Mouse (Mus musculus): ENCODE data around the gene Syce1l. TPM values are rescaled to one million over a fixed set of nuclear protein-coding genes. Genes with fewer than 3 reads are reported as not detected.
A peak's percentile ranks its signal among the peaks of the same experiment; 100 is the strongest.

The Syce1l gene
- polyA plus RNA-seq (2015; fragmentation: Nextera tagmentation; extraction: Ambion mirVana): not detected in 2 replicates

DNA sequence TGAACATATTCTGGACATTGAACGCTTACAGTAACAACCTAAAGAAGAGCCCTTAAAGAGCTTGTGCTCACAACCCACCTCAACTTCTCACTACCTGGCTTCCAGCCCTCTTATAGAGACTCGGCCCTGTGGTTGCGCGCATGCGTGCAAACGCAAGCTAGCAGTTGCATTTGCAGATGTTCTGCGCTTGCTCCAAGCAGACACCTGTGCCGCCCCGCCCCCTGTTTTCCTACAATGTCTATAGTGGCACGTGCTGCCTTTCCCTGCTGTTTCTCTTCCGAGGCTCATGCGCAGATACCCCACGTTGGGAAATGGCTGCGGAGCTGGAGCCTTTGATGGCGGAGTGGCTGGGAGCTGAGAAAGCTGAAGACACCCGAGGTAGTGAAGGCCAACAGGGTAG is at the start of gene Syce1l:
TSS of gene Syce1l (plus strand) at position 288 of the 400 bp plus-strand sequence.
- no peak within 1 kb of the TSS for H3K4me3 ChIP-seq (replicated peaks)
- ATAC-seq (ENCODE audit: insufficient read depth, low FRiP score, low read depth): no peak
- no peak within 1 kb of the TSS for H3K9ac ChIP-seq
- H3K36me3 ChIP-seq: peaks cover 23% of the 10 kb centered on the region
- no peaks in the 10 kb centered on the region for H3K4me1 ChIP-seq
- H3K4me2 ChIP-seq: no peak within 1 kb of the TSS
- H3K27ac ChIP-seq: no peak within 1 kb of the TSS
- WGBS: 88% methylated on average over 16 of the region's 16 CpGs
- no peaks in the 10 kb centered on the region for H3K27me3 ChIP-seq (replicated peaks)
- no peaks in the 10 kb centered on the region for H3K9me3 ChIP-seq

DNA sequence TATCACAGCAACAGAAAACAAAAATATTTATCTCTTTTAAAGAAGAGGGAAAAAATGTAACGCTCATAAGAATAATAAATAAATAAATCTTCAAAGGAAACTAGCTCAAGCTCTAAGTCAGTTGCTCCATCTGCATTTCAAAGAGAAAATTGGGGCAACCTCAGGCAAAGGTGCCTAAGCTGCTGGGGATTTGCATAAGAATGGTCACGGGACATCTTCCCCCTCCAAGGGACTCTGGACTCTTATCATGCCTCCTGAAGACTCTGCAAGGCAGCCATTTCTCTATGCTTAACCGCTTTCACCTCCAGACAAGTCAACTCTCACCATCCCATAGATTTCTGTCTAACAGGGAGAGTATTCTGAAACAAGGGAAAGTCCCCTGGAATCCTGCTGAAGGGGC is 44.6 kb upstream of the Syce1l start:
- no peaks in the 10 kb centered on the region for H3K9me3 ChIP-seq
- H3K27me3 ChIP-seq (replicated peaks): no peaks in the 10 kb centered on the region
- no peaks in the 10 kb centered on the region for H3K36me3 ChIP-seq
- no peak overlapping the region for H3K9ac ChIP-seq
- H3K4me2 ChIP-seq: no peak overlapping the region
- WGBS: 55% methylated on average over 3 of the region's 3 CpGs
- H3K4me3 ChIP-seq (replicated peaks): no peak overlapping the region
- no peaks in the 10 kb centered on the region for H3K4me1 ChIP-seq
- no peak for ATAC-seq (ENCODE audit: insufficient read depth, low FRiP score, low read depth)
- no peak overlapping the region for H3K27ac ChIP-seq

DNA sequence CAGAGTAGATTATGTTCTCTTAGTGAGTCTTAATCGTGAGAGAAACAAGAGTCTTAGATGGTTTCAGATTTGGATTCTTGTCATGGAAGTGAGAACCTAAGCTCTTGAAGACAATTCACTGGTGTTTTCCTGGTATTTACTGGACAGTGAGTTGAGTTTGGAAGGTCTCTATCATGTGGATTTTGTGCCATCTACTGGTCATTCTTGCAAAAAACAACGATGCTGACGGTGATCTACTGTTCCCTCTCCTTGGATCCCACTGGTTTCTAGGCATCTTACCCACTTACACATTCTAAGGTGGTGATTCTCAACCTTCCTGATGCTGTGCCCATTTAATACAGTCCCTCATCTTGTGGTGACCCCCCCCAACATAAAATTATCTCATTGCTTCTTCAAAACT is 10.4 kb upstream of the Syce1l start:
- Histone ChIP-seq H3K4me3 (replicated peaks) (no peak overlapping the region), H3K27me3 (replicated peaks) (no peaks in the 10 kb centered on the region), H3K4me1 (peaks cover 15% of the 10 kb centered on the region), H3K36me3 (no peaks in the 10 kb centered on the region), H3K27ac (no peak overlapping the region), H3K9me3 (no peaks in the 10 kb centered on the region), H3K4me2 (no peak overlapping the region), H3K9ac (no peak overlapping the region)
- WGBS: 7% methylated on average over 3 of the region's 3 CpGs
- ATAC-seq (ENCODE audit: insufficient read depth, low FRiP score, low read depth): no peak

DNA sequence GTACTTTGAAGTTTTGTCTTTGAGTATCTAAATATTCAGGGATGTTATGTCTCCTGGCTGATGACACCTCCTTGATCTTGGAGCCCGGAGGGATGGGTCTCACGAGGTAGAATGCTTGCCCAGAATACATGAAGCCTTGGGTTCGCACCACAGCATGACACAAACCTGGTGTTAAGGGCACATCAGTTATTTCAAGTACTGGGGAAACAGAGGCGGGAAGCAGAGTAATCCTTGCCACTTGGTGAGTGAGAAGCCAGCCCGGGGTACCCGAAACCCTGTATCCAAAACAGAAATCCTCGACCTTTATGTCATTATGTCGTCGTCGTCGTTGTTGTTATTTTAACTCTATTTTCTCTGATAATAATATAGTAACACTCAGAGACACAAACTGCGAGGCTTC is 8.9 kb upstream of the Syce1l start:
- 26% methylated on average over 12 of the region's 12 CpGs for WGBS
- no peak overlapping the region for H3K9ac ChIP-seq
- H3K4me2 ChIP-seq: peak overlapping the region; percentile 78
- peaks cover 15% of the 10 kb centered on the region for H3K4me1 ChIP-seq
- peak overlapping the region; percentile 82 for H3K4me3 ChIP-seq (replicated peaks)
- ATAC-seq (ENCODE audit: insufficient read depth, low FRiP score, low read depth): no peak
- no peaks in the 10 kb centered on the region for H3K27me3 ChIP-seq (replicated peaks)
- H3K27ac ChIP-seq: peak overlapping the region; percentile 98; the same call in 1 of the 2 replicates
- no peaks in the 10 kb centered on the region for H3K9me3 ChIP-seq
- peaks cover 7% of the 10 kb centered on the region for H3K36me3 ChIP-seq

DNA sequence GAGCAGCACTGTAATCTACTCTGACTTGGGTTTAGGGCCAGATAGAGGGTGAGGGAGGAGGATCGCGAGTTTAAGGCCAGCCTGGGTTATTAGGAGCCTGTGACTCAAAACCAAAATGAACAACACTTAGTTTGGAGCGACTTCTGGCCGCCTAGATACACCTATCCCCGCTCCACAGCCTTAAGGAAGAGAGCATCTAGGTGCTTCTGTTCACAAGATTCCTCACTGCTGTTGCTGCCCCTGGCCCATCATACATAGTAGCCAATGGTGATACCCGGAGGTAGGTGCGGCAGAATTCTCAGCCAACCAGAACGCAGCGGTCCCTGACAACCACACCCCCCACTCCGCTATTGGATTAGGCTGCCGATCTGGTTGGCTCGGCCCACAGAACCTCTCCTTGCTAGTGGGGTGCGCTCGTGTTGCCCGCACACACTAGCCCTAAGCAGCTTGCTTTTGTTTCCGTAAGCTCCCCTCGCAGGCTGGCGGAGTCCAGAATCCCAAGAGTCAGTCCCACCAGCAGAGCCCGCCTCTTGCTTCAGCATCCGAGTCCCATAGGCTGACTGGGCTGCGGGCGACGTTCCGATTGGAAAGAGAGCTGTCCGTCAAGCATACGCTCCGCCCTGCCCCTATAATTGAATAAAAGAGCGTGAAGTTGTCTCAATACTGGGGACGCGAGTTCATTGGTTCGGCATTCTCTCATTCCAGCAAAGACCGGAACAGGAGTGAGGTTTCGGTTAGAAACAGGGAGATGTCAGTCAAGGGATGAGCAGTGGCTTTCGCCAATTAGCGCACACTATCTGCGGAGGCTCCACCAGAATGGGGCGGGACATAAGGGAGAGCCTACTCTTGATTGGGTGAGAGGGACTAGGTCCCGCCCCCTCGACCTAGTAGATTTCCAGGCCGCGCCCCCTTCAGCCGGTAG is 8.1 kb upstream of the Syce1l start, which contains the start of gene Mon1b:
TSS of gene Mon1b (plus strand) at position 918 of the 922 bp plus-strand sequence.
- Histone ChIP-seq H3K9me3 (no peaks in the 10 kb centered on the region), H3K36me3 (peaks cover 12% of the 10 kb centered on the region), H3K4me3 (replicated peaks) (peak within 1 kb of the TSS; percentile 82), H3K4me1 (peaks cover 15% of the 10 kb centered on the region), H3K9ac (peak within 1 kb of the TSS; percentile 50), H3K4me2 (peak within 1 kb of the TSS; percentile 96), H3K27ac (peak within 1 kb of the TSS; percentile 98), H3K27me3 (replicated peaks) (no peaks in the 10 kb centered on the region)
- under 1% methylated on average over 42 of the region's 42 CpGs for WGBS
- peak; percentile 98 for ATAC-seq (ENCODE audit: insufficient read depth, low FRiP score, low read depth)

DNA sequence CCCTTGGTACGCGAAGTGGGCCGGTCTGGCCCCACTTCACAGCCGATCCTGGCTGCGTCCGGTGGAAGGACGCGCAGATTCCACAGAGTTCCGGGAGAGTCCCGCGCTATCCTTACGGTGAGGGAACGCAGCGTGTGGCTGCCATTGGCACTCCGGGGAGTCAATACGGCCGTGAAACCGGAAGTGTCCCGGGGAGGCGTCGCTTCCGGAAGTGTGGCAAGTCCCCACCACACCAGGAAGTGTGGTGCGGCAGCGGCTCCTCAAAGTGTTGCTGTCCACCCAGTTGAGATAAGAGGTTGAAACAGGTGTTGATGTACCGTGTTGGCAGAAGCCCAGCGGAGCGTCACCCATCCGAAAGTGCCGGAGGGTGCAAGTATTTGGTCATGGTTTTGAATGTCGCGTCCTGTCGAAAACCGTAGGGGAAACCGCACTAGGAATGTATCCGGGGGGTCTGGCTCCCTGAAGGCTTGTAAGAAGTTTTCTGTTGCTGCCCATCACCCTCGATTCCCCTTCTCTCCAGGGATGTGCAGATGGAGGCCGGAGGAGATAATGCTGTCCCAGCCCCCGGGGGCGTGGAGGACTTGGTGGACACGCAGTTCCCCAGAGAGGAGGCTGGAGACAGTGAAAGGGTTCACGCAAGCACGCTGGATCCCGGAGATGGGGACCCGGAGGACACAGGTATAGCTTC is 7.3 kb upstream of the Syce1l start:
- ATAC-seq (ENCODE audit: insufficient read depth, low FRiP score, low read depth): peak; percentile 70
- Histone ChIP-seq H3K4me3 (replicated peaks) (peak overlapping the region; percentile 82), H3K27ac (peak overlapping the region; percentile 98), H3K9me3 (no peaks in the 10 kb centered on the region), H3K27me3 (replicated peaks) (no peaks in the 10 kb centered on the region), H3K9ac (peak overlapping the region; percentile 50), H3K36me3 (peaks cover 14% of the 10 kb centered on the region), H3K4me1 (peaks cover 15% of the 10 kb centered on the region), H3K4me2 (peak overlapping the region; percentile 96)
- under 1% methylated on average over 44 of the region's 44 CpGs for WGBS

DNA sequence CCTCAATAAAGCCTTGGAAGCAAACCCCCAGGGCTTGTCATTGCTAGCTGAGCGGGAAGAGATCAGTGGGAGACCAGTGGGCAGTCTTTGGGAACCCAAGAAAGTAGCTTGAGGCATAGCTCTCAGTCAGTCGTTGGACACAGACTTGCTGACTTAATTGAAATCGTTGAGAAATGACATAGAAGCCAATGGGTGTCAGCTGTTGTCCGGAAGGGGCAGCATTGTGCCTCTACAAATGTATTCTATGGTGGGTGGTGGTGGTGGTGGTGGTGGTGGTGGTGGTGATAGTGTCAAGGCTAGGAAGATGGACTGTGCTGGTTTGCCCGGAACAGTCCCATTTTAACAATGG is 6.8 kb upstream of the Syce1l start:
- peak overlapping the region; percentile 50 for H3K9ac ChIP-seq
- peak overlapping the region; percentile 82 for H3K4me3 ChIP-seq (replicated peaks)
- H3K9me3 ChIP-seq: no peaks in the 10 kb centered on the region
- H3K4me1 ChIP-seq: peaks cover 15% of the 10 kb centered on the region
- no peaks in the 10 kb centered on the region for H3K27me3 ChIP-seq (replicated peaks)
- H3K27ac ChIP-seq: no peak overlapping the region
- peak overlapping the region; percentile 96 for H3K4me2 ChIP-seq
- no peak for ATAC-seq (ENCODE audit: insufficient read depth, low FRiP score, low read depth)
- H3K36me3 ChIP-seq: peaks cover 14% of the 10 kb centered on the region
- 43% methylated on average over 5 of the region's 5 CpGs for WGBS

DNA sequence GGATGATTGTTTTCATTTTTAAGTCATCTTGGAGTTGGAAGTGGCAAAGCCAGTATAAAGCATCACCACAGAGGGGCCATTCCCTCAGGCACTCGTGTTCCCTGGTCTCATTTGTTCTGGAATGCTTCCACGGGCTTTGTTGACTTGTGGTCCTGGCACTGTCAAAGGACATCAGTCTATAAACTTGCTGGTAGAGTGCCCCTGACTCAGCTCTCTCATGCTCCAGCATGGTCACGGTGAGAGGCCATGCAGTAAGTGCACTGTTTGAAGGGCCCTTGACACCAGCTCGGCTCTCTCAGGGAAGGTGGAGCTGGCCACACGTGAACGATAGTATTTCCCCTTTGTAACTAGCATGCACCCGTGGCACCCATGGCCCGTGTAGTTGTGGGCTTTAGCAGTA is 2.7 kb upstream of the Syce1l start:
- Histone ChIP-seq H3K27me3 (replicated peaks) (no peaks in the 10 kb centered on the region), H3K27ac (no peak overlapping the region), H3K4me1 (peaks cover 8% of the 10 kb centered on the region), H3K4me2 (no peak overlapping the region), H3K9me3 (no peaks in the 10 kb centered on the region), H3K4me3 (replicated peaks) (no peak overlapping the region), H3K9ac (no peak overlapping the region), H3K36me3 (peaks cover 23% of the 10 kb centered on the region)
- WGBS: 84% methylated on average over 8 of the region's 8 CpGs
- ATAC-seq (ENCODE audit: insufficient read depth, low FRiP score, low read depth): no peak

DNA sequence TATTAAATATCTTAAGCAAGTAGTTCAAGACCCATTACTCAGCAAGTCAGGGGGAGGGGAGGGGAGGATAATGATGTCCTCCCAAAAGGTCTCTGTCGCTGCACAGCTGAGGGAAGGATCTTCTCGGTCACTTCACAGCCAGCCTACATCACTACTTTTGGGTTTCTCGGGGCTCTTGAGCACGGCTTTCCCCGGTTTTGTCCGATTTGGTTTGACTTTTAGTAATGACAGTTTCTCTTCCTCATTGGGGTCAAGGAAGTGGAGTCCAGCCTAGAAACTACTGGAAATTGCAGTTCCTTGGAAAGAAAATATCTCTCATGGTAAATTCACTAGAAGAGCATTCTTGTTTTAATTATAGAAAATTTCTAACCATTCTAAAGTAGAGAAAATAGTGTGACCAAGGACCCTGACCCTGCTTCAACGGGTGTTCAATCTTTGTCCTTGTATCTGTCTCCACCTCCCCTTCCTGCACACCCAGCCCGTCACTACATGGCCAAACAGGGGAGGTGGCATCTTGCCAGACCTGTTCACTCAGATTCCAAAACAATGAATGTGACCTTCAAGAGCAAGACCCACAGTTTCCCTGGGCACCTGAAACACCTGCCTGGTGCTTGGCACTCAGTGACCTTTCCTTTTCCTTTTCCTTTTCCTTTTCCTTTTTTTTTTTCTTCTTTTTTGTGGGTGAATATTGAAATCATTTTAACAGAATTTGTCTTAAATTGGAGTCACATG is 632 bp downstream of the Syce1l start:
- no peak overlapping the region for H3K9ac ChIP-seq
- no peaks in the 10 kb centered on the region for H3K4me1 ChIP-seq
- no peak overlapping the region for H3K27ac ChIP-seq
- no peaks in the 10 kb centered on the region for H3K27me3 ChIP-seq (replicated peaks)
- WGBS: 75% methylated on average over 8 of the region's 8 CpGs
- no peaks in the 10 kb centered on the region for H3K9me3 ChIP-seq
- H3K4me3 ChIP-seq (replicated peaks): no peak overlapping the region
- peaks cover 22% of the 10 kb centered on the region for H3K36me3 ChIP-seq
- no peak overlapping the region for H3K4me2 ChIP-seq
- ATAC-seq (ENCODE audit: insufficient read depth, low FRiP score, low read depth): no peak

DNA sequence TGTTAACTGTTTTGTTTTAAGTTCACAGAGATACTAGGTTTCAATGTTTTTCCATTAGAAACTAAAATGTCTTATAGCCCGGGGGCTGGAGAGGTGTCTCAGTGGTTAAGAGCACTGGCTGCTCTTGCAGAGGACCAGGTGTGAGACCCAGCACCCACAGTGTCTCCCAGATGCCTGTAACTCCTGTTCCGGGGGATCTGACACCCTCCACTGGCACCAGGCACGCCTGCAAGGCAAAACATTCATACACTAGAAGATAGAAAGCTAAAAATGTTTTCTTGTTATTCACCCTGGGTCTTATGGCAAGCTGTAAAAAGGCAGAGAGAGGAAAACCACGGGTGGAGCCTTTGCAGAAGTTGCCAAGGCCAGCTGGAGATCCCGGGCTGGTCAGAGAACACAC is 2.2 kb downstream of the Syce1l start:
- Histone ChIP-seq H3K9ac (no peak overlapping the region), H3K4me2 (no peak overlapping the region), H3K27me3 (replicated peaks) (no peaks in the 10 kb centered on the region), H3K4me3 (replicated peaks) (no peak overlapping the region), H3K4me1 (no peaks in the 10 kb centered on the region), H3K27ac (no peak overlapping the region), H3K36me3 (peaks cover 9% of the 10 kb centered on the region; the same call in 1 of the 2 replicates), H3K9me3 (no peaks in the 10 kb centered on the region)
- ATAC-seq (ENCODE audit: insufficient read depth, low FRiP score, low read depth): no peak
- WGBS: 70% methylated on average over 5 of the region's 5 CpGs

DNA sequence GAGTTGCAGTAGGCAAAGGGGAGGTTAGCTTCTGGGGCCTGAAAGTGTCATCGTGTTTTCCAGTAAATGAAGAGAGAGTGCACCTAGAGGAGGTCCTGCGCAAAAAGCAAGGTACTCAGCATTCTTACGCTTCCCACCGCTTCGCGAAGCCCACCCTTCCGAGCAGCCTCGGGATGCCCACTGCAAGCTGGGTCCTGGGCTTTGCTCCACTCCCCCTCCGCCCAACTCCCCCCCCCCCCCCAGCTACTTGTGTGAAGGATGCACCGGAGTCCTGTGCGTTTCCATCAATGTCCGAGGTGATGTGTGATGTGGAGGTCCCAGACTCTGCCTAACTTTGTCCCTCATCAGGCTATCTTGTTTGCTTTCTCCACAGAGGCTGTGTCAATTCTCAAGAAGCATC is 9.4 kb downstream of the Syce1l start:
- Histone ChIP-seq H3K9ac (no peak overlapping the region), H3K9me3 (no peaks in the 10 kb centered on the region), H3K36me3 (no peaks in the 10 kb centered on the region), H3K4me3 (replicated peaks) (no peak overlapping the region), H3K4me1 (no peaks in the 10 kb centered on the region), H3K4me2 (no peak overlapping the region), H3K27ac (no peak overlapping the region), H3K27me3 (replicated peaks) (0 out of 2 replicates have a peak, but pooled peaks cover 3% of the 10 kb centered on the region)
- whole genome bisulfite sequencing: 81% methylated on average over 12 of the region's 12 CpGs
- ATAC-seq (ENCODE audit: insufficient read depth, low FRiP score, low read depth): no peak
